Mouse (Mus musculus) limb, embryonic 11.5 days (tissue): ENCODE measurements at regions not wholly inside any gene's neighbourhood (a gene's known extent, or its start where the extent isn't known, plus 50 kb on each side); places are given as distances from the start of the nearest gene placed in this dataset.

Experiments
- ATAC-seq: fragments of 200-750 bp; cut with Nextera tagmentation; 2 replicates; pipeline ENCODE4 v1.8.0; 2017; ENCODE audit warnings: low read depth; ENCODE audit not compliant: insufficient number of reproducible peaks, low FRiP score, low TSS enrichment
- DNase-seq: peaks from one replicate; pipeline ENCODE4 v3.0.0-alpha.2; 2015; ENCODE audit warnings: low spot score
- H3K27ac ChIP-seq: fragments of 300-500 bp; sonication (generic); replicated peaks from 2 replicates; pipeline ENCODE4 v1.5.1; 2014; ENCODE audit warnings: low read depth, mild to moderate bottlenecking, low read length
- H3K27me3 ChIP-seq: fragments of 300-500 bp; sonication (generic); 2 replicates; pipeline ENCODE4 v1.6.1; 2014; ENCODE audit warnings: mild to moderate bottlenecking, low read length, mixed read lengths; ENCODE audit not compliant: control insufficient read depth, insufficient read depth
- H3K36me3 ChIP-seq: fragments of 300-500 bp; sonication (generic); 2 replicates; pipeline ENCODE4 v1.6.1; 2014; ENCODE audit warnings: mild to moderate bottlenecking, low read length, moderate library complexity, mixed read lengths; ENCODE audit not compliant: control insufficient read depth, insufficient read depth
- H3K4me1 ChIP-seq: fragments of 300-500 bp; sonication (generic); 2 replicates; pipeline ENCODE4 v1.6.1; 2014; ENCODE audit warnings: low read length, mixed read lengths; ENCODE audit not compliant: control insufficient read depth, insufficient read depth
- H3K4me2 ChIP-seq: fragments of 300-500 bp; sonication (generic); 2 replicates; pipeline ENCODE4 v1.6.1; 2014; ENCODE audit warnings: low read depth, mild to moderate bottlenecking, moderate library complexity; ENCODE audit not compliant: severe bottlenecking
- H3K4me3 ChIP-seq: fragments of 300-500 bp; sonication (generic); 2 replicates; pipeline ENCODE4 v1.5.1; 2014; ENCODE audit warnings: low read depth, low read length
- H3K9ac ChIP-seq: fragments of 300-500 bp; sonication (generic); 2 replicates; pipeline ENCODE4 v1.6.1; 2014; ENCODE audit warnings: mild to moderate bottlenecking, low read length
- H3K9me3 ChIP-seq: fragments of 300-500 bp; sonication (generic); 2 replicates; pipeline ENCODE4 v1.6.1; 2016; ENCODE audit warnings: low read length; ENCODE audit not compliant: control insufficient read depth
- WGBS: fragments of 180-500 bp; shearing (Covaris S2); extraction: QIAGEN DNeasy Blood & Tissue Kit; methylation state at CpG from one replicate; pipeline ENCODE4 v1.1.7; 2014; 5-methylcytosine and 5-hydroxymethylcytosine counted together

DNA sequence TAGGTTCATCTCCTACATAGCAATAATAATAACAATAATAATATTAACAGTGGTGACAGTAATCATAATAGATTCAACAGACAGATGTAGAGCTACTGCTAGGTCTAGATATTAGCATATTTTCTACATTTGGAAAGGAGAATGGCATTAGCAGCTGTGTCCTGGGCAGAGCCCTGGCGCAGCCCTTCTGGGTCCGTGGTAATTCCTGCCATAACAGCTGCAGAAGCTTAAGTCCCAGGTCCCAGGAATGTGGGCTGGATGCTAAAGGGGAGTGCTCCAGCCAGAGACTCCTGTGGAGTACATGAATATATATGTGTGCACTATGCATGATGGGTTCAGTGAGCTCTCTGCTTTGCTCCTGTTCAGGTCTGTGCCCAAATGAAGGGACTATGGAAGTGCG lies 262.7 kb upstream of the Hs6st1 start:
- Histone ChIP-seq H3K27ac (peak overlapping the region; percentile 59; the same call in 1 of the 2 replicates), H3K4me2 (no peak overlapping the region), H3K4me1 (no peaks in the 10 kb centered on the region), H3K27me3 (no peaks in the 10 kb centered on the region), H3K4me3 (no peak overlapping the region), H3K9ac (no peak overlapping the region), H3K36me3 (no peaks in the 10 kb centered on the region), H3K9me3 (no peaks in the 10 kb centered on the region)
- DNase-seq (no peak), ATAC-seq (peak; percentile 31)
- 87% methylated on average over 3 of the region's 3 CpGs for WGBS

- 65% methylated on average over 2 of the region's 2 CpGs for WGBS
- DNase-seq: no peak
Observed at GRCm38 (mm10) chr1:35806329-35806728, 261.9 kb upstream of the Hs6st1 start.

DNA sequence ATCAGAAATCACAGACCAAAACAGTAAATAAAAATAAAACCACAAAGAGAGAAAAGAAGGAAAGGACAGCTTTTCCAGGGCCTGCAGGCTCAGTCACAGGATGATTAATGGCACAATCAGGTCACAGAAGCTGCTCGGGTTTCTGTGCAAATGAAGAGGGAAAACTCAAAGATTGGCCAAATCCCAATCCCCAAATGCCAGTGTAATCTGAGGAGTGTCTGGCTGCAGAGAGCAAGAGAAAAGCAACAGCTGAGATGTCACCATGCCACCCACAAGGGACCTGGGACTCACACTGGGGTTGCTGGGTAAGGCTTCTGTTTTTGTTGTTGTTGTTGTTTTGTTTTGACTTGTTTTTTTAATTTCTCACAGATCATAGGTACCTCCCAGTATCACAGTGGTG lies 261.5 kb upstream of the Hs6st1 start:
- H3K36me3 ChIP-seq: no peaks in the 10 kb centered on the region
- ATAC-seq (no peak), DNase-seq (no peak)
- no peak overlapping the region; the same call in 1 of the 2 replicates for H3K27ac ChIP-seq
- no peak overlapping the region for H3K4me3 ChIP-seq
- no peaks in the 10 kb centered on the region for H3K27me3 ChIP-seq
- no peaks in the 10 kb centered on the region for H3K9me3 ChIP-seq
- no peak overlapping the region for H3K9ac ChIP-seq
- H3K4me2 ChIP-seq: no peak overlapping the region
- H3K4me1 ChIP-seq: no peaks in the 10 kb centered on the region
- 0% methylated on average over 1 of the region's 1 CpGs for WGBS

More at GRCm38 (mm10) chr1:35806329-35806728, 261.9 kb upstream of the Hs6st1 start:
- no peak for ATAC-seq
- Histone ChIP-seq H3K9me3 (no peaks in the 10 kb centered on the region), H3K4me1 (no peaks in the 10 kb centered on the region), H3K27ac (peak overlapping the region; percentile 59), H3K4me3 (no peak overlapping the region), H3K27me3 (no peaks in the 10 kb centered on the region), H3K9ac (no peak overlapping the region), H3K36me3 (no peaks in the 10 kb centered on the region), H3K4me2 (no peak overlapping the region)

GRCm38 (mm10) chr1:35808894-35809293 lies 259.3 kb upstream of the Hs6st1 start:
- DNase-seq (no peak), ATAC-seq (no peak)
- H3K27ac ChIP-seq: no peak overlapping the region
- H3K36me3 ChIP-seq: no peaks in the 10 kb centered on the region
- H3K27me3 ChIP-seq: no peaks in the 10 kb centered on the region
- no peaks in the 10 kb centered on the region for H3K9me3 ChIP-seq
- H3K4me1 ChIP-seq: no peaks in the 10 kb centered on the region
- H3K4me2 ChIP-seq: no peak overlapping the region
- no peak overlapping the region for H3K9ac ChIP-seq
- H3K4me3 ChIP-seq: no peak overlapping the region
- WGBS: 79% methylated on average over 4 of the region's 4 CpGs

DNA sequence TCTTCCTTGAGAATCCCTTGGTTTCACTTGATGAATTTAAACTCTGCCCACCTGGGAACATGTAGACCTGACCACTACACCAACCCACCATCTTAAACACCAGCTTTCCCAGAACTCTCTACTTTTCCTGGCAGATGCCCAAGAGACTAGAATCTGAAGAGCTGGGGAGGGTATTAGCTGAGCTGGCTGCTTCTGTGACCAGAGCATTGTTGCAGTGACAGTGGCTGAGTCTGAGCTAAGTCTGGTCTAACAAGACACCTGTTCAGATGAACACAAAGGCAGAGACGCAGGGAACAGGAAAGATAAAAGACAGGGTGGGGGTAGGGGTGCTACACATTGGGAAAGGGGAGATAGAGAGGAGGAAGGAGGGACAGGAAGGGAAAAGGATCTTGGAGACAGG lies 258.9 kb upstream of the Hs6st1 start:
- Histone ChIP-seq H3K27ac (no peak overlapping the region), H3K4me1 (no peaks in the 10 kb centered on the region), H3K4me3 (no peak overlapping the region), H3K9ac (no peak overlapping the region), H3K27me3 (no peaks in the 10 kb centered on the region), H3K9me3 (no peaks in the 10 kb centered on the region), H3K36me3 (no peaks in the 10 kb centered on the region), H3K4me2 (no peak overlapping the region)
- 67% methylated on average over 1 of the region's 1 CpGs for WGBS
- ATAC-seq (no peak), DNase-seq (no peak)

DNA sequence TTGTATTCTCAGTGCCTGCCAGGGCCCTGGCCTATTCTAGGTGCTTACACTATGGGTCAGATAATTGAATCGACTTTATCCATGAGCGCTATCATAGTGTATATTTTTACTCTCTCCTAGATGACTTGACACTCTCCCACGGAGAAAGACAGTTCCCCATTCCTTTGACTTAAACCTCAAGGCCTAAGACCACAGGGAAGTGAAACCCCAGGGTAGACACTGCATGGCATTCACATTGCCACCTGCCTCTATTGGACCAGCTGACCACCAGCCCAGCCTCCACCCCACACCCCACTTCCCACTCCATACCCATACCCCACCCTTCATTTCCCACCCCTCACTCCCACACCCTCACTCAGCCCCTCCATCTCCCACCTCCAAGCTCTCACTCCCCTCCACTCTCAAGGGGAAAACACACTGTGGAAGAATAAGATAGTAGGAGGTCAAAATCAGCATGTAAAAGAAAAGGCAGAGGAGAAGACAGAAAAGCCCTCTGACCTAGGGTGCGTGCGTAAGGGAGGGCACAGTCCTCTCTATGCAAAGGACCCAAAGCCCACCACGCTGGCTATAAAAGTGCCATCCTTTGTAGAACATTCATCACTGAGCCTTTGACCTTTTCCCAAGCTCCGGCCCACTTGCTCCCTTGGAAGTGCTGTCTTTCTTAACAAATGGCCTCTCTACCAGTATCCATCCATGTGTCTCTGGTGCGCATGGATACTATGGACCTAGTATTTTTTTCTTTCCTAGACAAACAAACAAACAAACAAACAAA lies 257.4 kb upstream of the Hs6st1 start:
- no peak overlapping the region for H3K27ac ChIP-seq
- H3K36me3 ChIP-seq: no peaks in the 10 kb centered on the region
- H3K4me2 ChIP-seq: no peak overlapping the region
- H3K9ac ChIP-seq: no peak overlapping the region
- H3K27me3 ChIP-seq: no peaks in the 10 kb centered on the region
- ATAC-seq (no peak), DNase-seq (no peak)
- H3K4me3 ChIP-seq: no peak overlapping the region
- H3K4me1 ChIP-seq: no peaks in the 10 kb centered on the region
- no peaks in the 10 kb centered on the region for H3K9me3 ChIP-seq
- 70% methylated on average over 8 of the region's 8 CpGs for WGBS

DNA sequence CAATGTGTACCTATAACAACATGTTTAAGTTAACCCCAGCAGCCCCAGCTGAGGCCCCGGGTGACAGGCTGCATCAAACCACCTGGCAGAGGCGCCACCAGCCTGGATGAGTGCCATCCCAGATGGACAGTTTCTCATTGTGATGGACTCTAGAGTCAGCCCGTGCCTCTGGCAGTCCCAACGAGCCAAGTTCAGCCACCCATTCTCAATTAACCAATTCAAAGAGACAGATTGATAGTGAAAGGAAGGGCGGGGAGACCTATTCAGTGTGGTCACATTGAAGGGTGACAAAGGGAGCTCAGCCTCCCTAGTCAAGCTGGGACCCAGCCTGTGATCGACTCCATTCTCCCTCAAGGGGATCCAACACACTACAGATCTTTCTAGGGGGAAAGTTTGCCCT lies 256.8 kb upstream of the Hs6st1 start:
- no peaks in the 10 kb centered on the region for H3K9me3 ChIP-seq
- no peaks in the 10 kb centered on the region for H3K36me3 ChIP-seq
- WGBS: 69% methylated on average over 6 of the region's 6 CpGs
- no peak for ATAC-seq
- H3K4me3 ChIP-seq: no peak overlapping the region
- H3K4me2 ChIP-seq: no peak overlapping the region
- no peaks in the 10 kb centered on the region for H3K4me1 ChIP-seq
- no peak overlapping the region for H3K9ac ChIP-seq
- no peak for DNase-seq
- H3K27ac ChIP-seq: no peak overlapping the region
- H3K27me3 ChIP-seq: no peaks in the 10 kb centered on the region

GRCm38 (mm10) chr1:35811795-35812194 lies 256.4 kb upstream of the Hs6st1 start:
- DNase-seq: no peak
- Histone ChIP-seq H3K9ac (no peak overlapping the region), H3K36me3 (no peaks in the 10 kb centered on the region), H3K4me3 (no peak overlapping the region), H3K27me3 (no peaks in the 10 kb centered on the region), H3K9me3 (no peaks in the 10 kb centered on the region), H3K27ac (no peak overlapping the region), H3K4me2 (no peak overlapping the region), H3K4me1 (no peaks in the 10 kb centered on the region)
- ATAC-seq: no peak
- WGBS: 93% methylated on average over 7 of the region's 7 CpGs

DNA sequence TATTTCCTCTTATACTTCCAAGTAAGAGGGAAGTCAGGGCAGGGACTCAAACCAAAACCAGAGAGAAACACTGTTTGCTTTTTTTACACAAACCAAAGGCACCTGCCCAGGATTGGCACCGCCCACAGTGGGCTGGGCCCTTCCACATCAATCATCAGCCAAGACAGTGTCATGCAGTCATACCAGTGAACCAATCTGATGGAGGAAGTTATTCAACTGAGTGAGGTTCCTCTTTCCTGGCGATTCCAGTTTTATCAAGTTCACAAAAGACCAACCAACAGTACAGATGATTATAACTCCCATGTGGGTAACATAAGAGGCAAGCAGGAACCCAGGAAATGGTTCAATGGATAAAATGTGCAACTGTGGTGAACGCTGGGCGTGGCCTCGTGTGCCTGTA lies 254.6 kb upstream of the Hs6st1 start:
- DNase-seq (no peak), ATAC-seq (no peak)
- H3K4me1 ChIP-seq: no peaks in the 10 kb centered on the region
- no peak overlapping the region for H3K4me3 ChIP-seq
- H3K36me3 ChIP-seq: no peaks in the 10 kb centered on the region
- H3K9ac ChIP-seq: no peak overlapping the region
- no peaks in the 10 kb centered on the region for H3K9me3 ChIP-seq
- H3K27ac ChIP-seq: no peak overlapping the region
- WGBS: 89% methylated on average over 5 of the region's 5 CpGs
- no peak overlapping the region for H3K4me2 ChIP-seq
- no peaks in the 10 kb centered on the region for H3K27me3 ChIP-seq
